ENCODE assay signal across 10 mouse cellular contexts in the genomic region with DNA sequence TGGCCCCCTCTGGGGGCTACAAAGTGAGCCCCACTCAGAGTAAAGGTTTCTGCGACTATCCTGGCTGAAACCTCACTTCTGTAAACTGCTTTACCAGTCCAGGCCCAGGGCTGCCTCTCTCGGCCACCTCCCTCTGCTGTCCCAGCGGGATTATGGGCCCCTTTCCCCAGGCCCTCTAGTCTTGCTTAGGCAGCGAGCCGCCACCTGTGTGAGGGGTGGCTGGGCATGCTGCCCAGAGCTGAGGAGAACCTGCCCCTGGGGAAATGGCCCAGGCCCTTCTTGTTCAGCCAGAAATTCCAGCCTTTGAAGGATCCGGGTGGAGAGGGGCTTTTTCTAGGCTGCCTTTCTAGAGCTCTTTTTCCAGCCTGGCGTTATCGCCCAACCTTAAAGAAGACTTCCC. TPM values are rescaled to one million over a fixed set of nuclear protein-coding genes. Genes with fewer than 3 reads are reported as not detected.
DNase-seq lines count a peak whose midpoint lies in the region; ATAC-seq and TF ChIP-seq lines count a peak whose summit lies in the region.
"Had no signal": no experiment of that assay in that cellular context is flagged by ENCODE, and none has a peak within 500 bp of the region (broad histone marks: within the 10 kb centered on the region; RNA-seq: fewer than 3 reads in every experiment).

No protein-coding gene starts in this region.

- ATAC-seq in lung, embryonic 16.5 days (ENCODE audit: low read depth), result peak; percentile 83
- no peak for ATAC-seq in cerebellum, adult (ENCODE audit: insufficient number of reproducible peaks, low FRiP score, low TSS enrichment)

- DNase-seq in gastrocnemius, adult 2 months, result peak; percentile 42
- DNase-seq in gastrocnemius, postnatal 10 days, result no peak
- DNase-seq in MN1 (ENCODE audit: low spot score), result peak; percentile 87
- DNase-seq in kidney, adult 11 months, result peak; percentile 65
- no peak for DNase-seq in thymus, postnatal 14 days
- DNase-seq in cerebellum, adult 11-12 months, result no peak

- H3K27ac ChIP-seq in gastrocnemius, adult 2 months, result no peak overlapping the region; the same call in 1 of the 2 replicates
- H3K27ac ChIP-seq in lung, embryonic 16.5 days (ENCODE audit: low read length), result peak overlapping the region; percentile 91
- H3K27ac ChIP-seq: hindbrain, embryonic 15.5 days had no signal

- no peaks in the 10 kb centered on the region for H3K36me3 ChIP-seq in lung, embryonic 16.5 days (ENCODE audit: control insufficient read depth, insufficient read depth, low read length)
- H3K36me3 ChIP-seq: hindbrain, embryonic 15.5 days had no signal

- no peak overlapping the region for H3K4me3 ChIP-seq in gastrocnemius, adult 2 months
- H3K4me3 ChIP-seq in lung, embryonic 16.5 days (ENCODE audit: low read length), result no peak overlapping the region
- H3K4me3 ChIP-seq: hindbrain, embryonic 15.5 days; myocyte had no signal

- peaks cover 10% of the 10 kb centered on the region for H3K4me1 ChIP-seq in lung, embryonic 16.5 days (replicated peaks; ENCODE audit: control insufficient read depth, insufficient read depth, low read length)
- H3K4me1 ChIP-seq: hindbrain, embryonic 15.5 days had no signal

- H3K9ac ChIP-seq in lung, embryonic 16.5 days (ENCODE audit: low read length), result no peak overlapping the region; the same call in 1 of the 2 replicates
- H3K9ac ChIP-seq: hindbrain, embryonic 15.5 days had no signal

- H3K9me3 ChIP-seq in lung, embryonic 16.5 days (ENCODE audit: control insufficient read depth, low read length), result no peaks in the 10 kb centered on the region
- H3K9me3 ChIP-seq: hindbrain, embryonic 15.5 days had no signal

- no peak for TF ChIP-seq CTCF in gastrocnemius, adult 2 months (IDR thresholded peaks at IDR 0.05)

- H3K4me2 ChIP-seq in lung, embryonic 16.5 days (ENCODE audit: low read depth, low read length), result no peak overlapping the region
- H3K4me2 ChIP-seq: hindbrain, embryonic 15.5 days had no signal

- intact Hi-C loops in gastrocnemius, adult 2 months (cut with DNase I), result no loop called here

- WGBS in lung, embryonic 16.5 days, result 34% methylated on average over 8 of the region's 8 CpGs

- no peaks in the 10 kb centered on the region for H3K27me3 ChIP-seq in lung, embryonic 16.5 days (ENCODE audit: control insufficient read depth, insufficient read depth, low read depth, low read length)
- H3K27me3 ChIP-seq: hindbrain, embryonic 15.5 days had no signal

RNA-seq across cellular contexts. Expression of a gene that starts 35.6 kb away (rescaled TPM):
- total RNA-seq in gastrocnemius, adult 2 months (2021), result 100 to 1,000 TPM; 177 to 277 TPM
- 100 to 1,000 TPM in 1 of 2 experiments, 10 to 100 TPM in 1; 85.6 to 102 TPM for total RNA-seq in gastrocnemius, postnatal 10 days (2021)
- polyA plus RNA-seq in lung, embryonic 16.5 days (2015; fragmentation: Nextera tagmentation; extraction: Ambion mirVana), result 25.8 and 28.9 TPM in 2 replicates

Comparison
In these comparisons a context has a peak if more than half of its experiments do, and no peak if none do; other contexts are left out.
1. DNase-seq: peak in gastrocnemius, adult 2 months (single experiment), MN1 (single experiment) and kidney, adult 11 months (single experiment); none in gastrocnemius, postnatal 10 days (single experiment), thymus, postnatal 14 days (single experiment) and cerebellum, adult 11-12 months (single experiment).